ENCODE assay signal across 23 mouse cellular contexts in the genomic region with DNA sequence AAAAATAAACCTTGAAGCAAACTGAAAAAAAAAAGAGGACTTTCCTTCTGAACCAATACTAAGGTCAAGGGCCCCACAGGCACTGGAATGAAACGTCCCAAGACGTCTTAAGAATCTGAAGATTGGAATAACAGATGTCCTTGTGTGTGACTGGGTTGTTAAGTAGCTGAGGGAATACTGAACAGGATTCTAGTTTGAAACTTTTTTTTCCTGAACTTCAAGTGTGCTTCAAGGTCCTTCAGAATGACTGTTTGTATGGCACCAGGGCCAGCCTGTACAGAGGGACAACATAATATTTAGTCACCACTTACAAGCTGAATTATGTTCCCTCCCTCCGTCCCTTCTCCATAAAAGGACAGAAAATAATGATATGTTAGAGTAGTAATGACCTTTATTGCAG. TPM values are rescaled to one million over a fixed set of nuclear protein-coding genes. Genes with fewer than 3 reads are reported as not detected.
A peak's percentile ranks its signal among the peaks of the same experiment; 100 is the strongest.
DNase-seq lines count a peak whose midpoint lies in the region; ATAC-seq and TF ChIP-seq lines count a peak whose summit lies in the region.
"Had no signal": no experiment of that assay in that cellular context is flagged by ENCODE, and none has a peak within 500 bp of the region (broad histone marks: within the 10 kb centered on the region; RNA-seq: fewer than 3 reads in every experiment).

No protein-coding gene starts in this region.

- WGBS in embryonic facial prominence, embryonic 14.5 days = 57% methylated on average over 3 of the region's 3 CpGs
- WGBS in embryonic facial prominence, embryonic 10.5 days = 61% methylated on average over 3 of the region's 3 CpGs
- WGBS in lung, embryonic 14.5 days = 49% methylated on average over 3 of the region's 3 CpGs
- WGBS in lung, adult 2 months = 58% methylated on average over 3 of the region's 3 CpGs
- WGBS in lung, postnatal 0 days = 53% methylated on average over 3 of the region's 3 CpGs
- WGBS in midbrain, embryonic 14.5 days = 78% methylated on average over 3 of the region's 3 CpGs
- WGBS in midbrain, postnatal 0 days = 57% methylated on average over 3 of the region's 3 CpGs

- H3K36me3 ChIP-seq in embryonic facial prominence, embryonic 14.5 days (ENCODE audit: control insufficient read depth, insufficient read depth, low read length) = no peaks in the 10 kb centered on the region
- no peaks in the 10 kb centered on the region for H3K36me3 ChIP-seq in embryonic facial prominence, embryonic 10.5 days (replicated peaks)
- H3K36me3 ChIP-seq in lung, embryonic 14.5 days (ENCODE audit: insufficient read depth) = no peaks in the 10 kb centered on the region
- no peaks in the 10 kb centered on the region for H3K36me3 ChIP-seq in lung, postnatal 0 days (ENCODE audit: insufficient read depth, low read length)
- H3K36me3 ChIP-seq in midbrain, embryonic 14.5 days (ENCODE audit: control insufficient read depth, insufficient read depth, low read length) = no peaks in the 10 kb centered on the region
- H3K36me3 ChIP-seq in midbrain, postnatal 0 days (ENCODE audit: insufficient read depth, low read length) = no peaks in the 10 kb centered on the region
- H3K36me3 ChIP-seq: embryonic facial prominence, embryonic 13.5 days; forebrain, embryonic 15.5 days; heart, embryonic 10.5 days; heart, embryonic 13.5 days; hindbrain, embryonic 12.5 days; hindbrain, embryonic 15.5 days had no signal

- H3K27me3 ChIP-seq in embryonic facial prominence, embryonic 14.5 days (replicated peaks; ENCODE audit: control insufficient read depth, insufficient read depth, low read length) = no peaks in the 10 kb centered on the region
- no peaks in the 10 kb centered on the region for H3K27me3 ChIP-seq in embryonic facial prominence, embryonic 10.5 days (replicated peaks; ENCODE audit: low read depth, poor library complexity, severe bottlenecking)
- no peaks in the 10 kb centered on the region for H3K27me3 ChIP-seq in lung, embryonic 14.5 days (ENCODE audit: insufficient read depth, low read length)
- H3K27me3 ChIP-seq in lung, postnatal 0 days (replicated peaks; ENCODE audit: insufficient read depth, low read length) = no peaks in the 10 kb centered on the region
- H3K27me3 ChIP-seq in midbrain, embryonic 14.5 days (ENCODE audit: control insufficient read depth, insufficient read depth, low read length) = no peaks in the 10 kb centered on the region
- no peaks in the 10 kb centered on the region for H3K27me3 ChIP-seq in midbrain, postnatal 0 days (ENCODE audit: insufficient read depth, low read length)
- H3K27me3 ChIP-seq: embryonic facial prominence, embryonic 13.5 days; forebrain, embryonic 15.5 days; heart, embryonic 13.5 days; hindbrain, embryonic 12.5 days; hindbrain, embryonic 15.5 days had no signal

- peak; percentile 34 for DNase-seq in embryonic facial prominence, embryonic 14.5 days (ENCODE audit: low spot score)
- no peak for DNase-seq in embryonic facial prominence, embryonic 10.5 days (ENCODE audit: low spot score)
- DNase-seq in lung, embryonic 14.5 days = peak; percentile 24
- no peak for DNase-seq in lung, adult 2 months
- DNase-seq in lung, postnatal 0 days (ENCODE audit: low spot score) = peak; percentile 83
- DNase-seq in lung, postnatal 14 days = no peak
- DNase-seq in midbrain, embryonic 14.5 days = peak; percentile 14
- no peak for DNase-seq in midbrain, postnatal 0 days (ENCODE audit: low spot score)
- DNase-seq: adrenal gland, adult 8-10 months; adrenal gland, postnatal 25 days; cerebellum, adult 18-20 months; cerebellum, adult 9-10 months; cerebellum, postnatal 14 days; gastrocnemius, postnatal 25 days; heart, adult 2 months; heart, postnatal 14 days had no signal

- no peaks in the 10 kb centered on the region for H3K9me3 ChIP-seq in embryonic facial prominence, embryonic 14.5 days (ENCODE audit: control insufficient read depth, low read length)
- no peaks in the 10 kb centered on the region for H3K9me3 ChIP-seq in embryonic facial prominence, embryonic 10.5 days
- no peaks in the 10 kb centered on the region for H3K9me3 ChIP-seq in lung, embryonic 14.5 days (ENCODE audit: low read depth, low read length)
- no peaks in the 10 kb centered on the region for H3K9me3 ChIP-seq in lung, postnatal 0 days (ENCODE audit: low read length)
- no peaks in the 10 kb centered on the region for H3K9me3 ChIP-seq in midbrain, embryonic 14.5 days (ENCODE audit: control insufficient read depth, low read length)
- no peaks in the 10 kb centered on the region for H3K9me3 ChIP-seq in midbrain, postnatal 0 days (ENCODE audit: low read length)
- H3K9me3 ChIP-seq: embryonic facial prominence, embryonic 13.5 days; forebrain, embryonic 15.5 days; heart, embryonic 10.5 days; heart, embryonic 13.5 days; hindbrain, embryonic 12.5 days; hindbrain, embryonic 15.5 days had no signal

- H3K4me3 ChIP-seq in embryonic facial prominence, embryonic 14.5 days (ENCODE audit: low read depth, low read length) = no peak overlapping the region
- no peak overlapping the region for H3K4me3 ChIP-seq in embryonic facial prominence, embryonic 10.5 days
- H3K4me3 ChIP-seq in lung, embryonic 14.5 days (ENCODE audit: low read depth, low read length) = no peak overlapping the region
- H3K4me3 ChIP-seq in lung, adult 2 months (replicated peaks; ENCODE audit: extremely low read depth, low read depth, low read length) = no peak overlapping the region
- H3K4me3 ChIP-seq in lung, postnatal 0 days (ENCODE audit: low read depth, low read length) = no peak overlapping the region
- no peak overlapping the region for H3K4me3 ChIP-seq in midbrain, embryonic 14.5 days (replicated peaks; ENCODE audit: low read depth, low read length)
- H3K4me3 ChIP-seq in midbrain, postnatal 0 days (ENCODE audit: low read depth, low read length) = no peak overlapping the region
- H3K4me3 ChIP-seq: embryonic facial prominence, embryonic 13.5 days; forebrain, embryonic 15.5 days; heart, adult 2 months; heart, embryonic 10.5 days; heart, embryonic 13.5 days; hindbrain, embryonic 12.5 days; hindbrain, embryonic 15.5 days had no signal

- H3K4me2 ChIP-seq in embryonic facial prominence, embryonic 14.5 days (ENCODE audit: low read depth, low read length) = no peak overlapping the region
- no peak overlapping the region for H3K4me2 ChIP-seq in lung, embryonic 14.5 days
- no peak overlapping the region for H3K4me2 ChIP-seq in lung, postnatal 0 days (replicated peaks; ENCODE audit: low read depth, low read length)
- H3K4me2 ChIP-seq in midbrain, embryonic 14.5 days (ENCODE audit: low read length) = no peak overlapping the region
- no peak overlapping the region for H3K4me2 ChIP-seq in midbrain, postnatal 0 days (ENCODE audit: low read depth, low read length, poor library complexity, severe bottlenecking)
- H3K4me2 ChIP-seq: embryonic facial prominence, embryonic 13.5 days; forebrain, embryonic 15.5 days; heart, embryonic 13.5 days; hindbrain, embryonic 12.5 days; hindbrain, embryonic 15.5 days had no signal

- no peak overlapping the region for H3K9ac ChIP-seq in embryonic facial prominence, embryonic 14.5 days (ENCODE audit: low read depth, low read length)
- H3K9ac ChIP-seq in lung, embryonic 14.5 days = no peak overlapping the region
- no peak overlapping the region for H3K9ac ChIP-seq in lung, postnatal 0 days (replicated peaks; ENCODE audit: low read depth)
- no peak overlapping the region for H3K9ac ChIP-seq in midbrain, embryonic 14.5 days (replicated peaks; ENCODE audit: low read length)
- H3K9ac ChIP-seq in midbrain, postnatal 0 days (replicated peaks; ENCODE audit: low read length, poor library complexity, severe bottlenecking) = no peak overlapping the region
- H3K9ac ChIP-seq: embryonic facial prominence, embryonic 13.5 days; forebrain, embryonic 15.5 days; heart, embryonic 13.5 days; hindbrain, embryonic 12.5 days; hindbrain, embryonic 15.5 days had no signal

- no peak overlapping the region for H3K27ac ChIP-seq in embryonic facial prominence, embryonic 14.5 days (replicated peaks; ENCODE audit: low read depth, low read length)
- H3K27ac ChIP-seq in embryonic facial prominence, embryonic 10.5 days (replicated peaks) = no peak overlapping the region
- no peak overlapping the region for H3K27ac ChIP-seq in lung, embryonic 14.5 days (ENCODE audit: low read depth)
- H3K27ac ChIP-seq in lung, postnatal 0 days (ENCODE audit: low read length) = no peak overlapping the region
- H3K27ac ChIP-seq in midbrain, embryonic 14.5 days (replicated peaks; ENCODE audit: low read depth, low read length) = no peak overlapping the region
- no peak overlapping the region for H3K27ac ChIP-seq in midbrain, postnatal 0 days (ENCODE audit: low read depth, low read length)
- H3K27ac ChIP-seq: embryonic facial prominence, embryonic 13.5 days; forebrain, embryonic 15.5 days; heart, adult 2 months; heart, embryonic 10.5 days; heart, embryonic 13.5 days; hindbrain, embryonic 12.5 days; hindbrain, embryonic 15.5 days had no signal

- TF ChIP-seq EP300 in lung, postnatal 0 days (IDR thresholded peaks at IDR 0.05) = peak; percentile 78

- ATAC-seq in embryonic facial prominence, embryonic 14.5 days (ENCODE audit: low read depth) = no peak
- ATAC-seq in lung, embryonic 14.5 days (ENCODE audit: insufficient read depth) = no peak
- peak; percentile 94 for ATAC-seq in lung, postnatal 0 days
- no peak for ATAC-seq in midbrain, embryonic 14.5 days (ENCODE audit: low FRiP score, low TSS enrichment)
- ATAC-seq in midbrain, postnatal 0 days (ENCODE audit: low FRiP score) = no peak
- ATAC-seq: activated CD4-positive, CD25-positive, alpha-beta regulatory T cell, adult 4 months; forebrain, embryonic 15.5 days had no signal

- TF ChIP-seq POLR2A in lung, adult 2 months (IDR thresholded peaks at IDR 0.05; ENCODE audit: borderline replicate concordance, extremely low read depth, low read depth, low read length) = no peak

- no peak for TF ChIP-seq CTCF in lung, embryonic 14.5 days (IDR thresholded peaks at IDR 0.05; ENCODE audit: low read depth)
- TF ChIP-seq CTCF in lung, adult 2 months (IDR thresholded peaks at IDR 0.05; ENCODE audit: insufficient read depth, low read length) = no peak
- no peak for TF ChIP-seq CTCF in lung, postnatal 0 days (IDR thresholded peaks at IDR 0.05)
- TF ChIP-seq CTCF in midbrain, postnatal 0 days (IDR thresholded peaks at IDR 0.05) = no peak

- H3K4me1 ChIP-seq in embryonic facial prominence, embryonic 14.5 days (ENCODE audit: control insufficient read depth, insufficient read depth, low read length) = no peaks in the 10 kb centered on the region
- peaks cover 2% of the 10 kb centered on the region; the same call in 1 of the 2 replicates for H3K4me1 ChIP-seq in embryonic facial prominence, embryonic 10.5 days
- H3K4me1 ChIP-seq in lung, embryonic 14.5 days (ENCODE audit: insufficient read depth) = no peaks in the 10 kb centered on the region
- H3K4me1 ChIP-seq in lung, adult 2 months (ENCODE audit: control insufficient read depth, insufficient read depth, low read length) = no peaks in the 10 kb centered on the region
- H3K4me1 ChIP-seq in lung, postnatal 0 days (ENCODE audit: insufficient read depth, low read depth, low read length) = no peaks in the 10 kb centered on the region
- H3K4me1 ChIP-seq in midbrain, embryonic 14.5 days (ENCODE audit: control insufficient read depth, insufficient read depth, low read length) = no peaks in the 10 kb centered on the region
- no peaks in the 10 kb centered on the region for H3K4me1 ChIP-seq in midbrain, postnatal 0 days (ENCODE audit: insufficient read depth, low read length)
- H3K4me1 ChIP-seq: embryonic facial prominence, embryonic 13.5 days; forebrain, embryonic 15.5 days; heart, embryonic 10.5 days; heart, embryonic 13.5 days; hindbrain, embryonic 12.5 days; hindbrain, embryonic 15.5 days had no signal

RNA-seq across cellular contexts. Expression of gene Acsl3, which starts 23.1 kb away (rescaled TPM):
- 71.3 and 76.9 TPM in 2 replicates for polyA plus RNA-seq in embryonic facial prominence, embryonic 14.5 days (2014; fragmentation: Nextera tagmentation; extraction: Ambion mirVana)
- 83.9 and 84.3 TPM in 2 replicates for polyA plus RNA-seq in embryonic facial prominence, embryonic 10.5 days (2016; fragmentation: Nextera tagmentation; extraction: Ambion mirVana)
- 54.8 and 61.2 TPM in 2 replicates for polyA plus RNA-seq in lung, embryonic 14.5 days (2014; fragmentation: Nextera tagmentation; extraction: Ambion mirVana)
- polyA plus RNA-seq in lung, adult 2 months (2012; rRNA removed) = 4.1 and 6.6 TPM in 2 replicates
- polyA plus RNA-seq in lung, postnatal 0 days (2015; fragmentation: Nextera tagmentation; extraction: Ambion mirVana) = 22.7 and 23.3 TPM in 2 replicates
- 61.3 and 105 TPM in 2 replicates for polyA plus RNA-seq in midbrain, embryonic 14.5 days (2014; fragmentation: Nextera tagmentation; extraction: Ambion mirVana)
- 104 and 108 TPM in 2 replicates for total RNA-seq in midbrain, postnatal 0 days (2014; rRNA removed)
- polyA plus RNA-seq in midbrain, postnatal 0 days (2015; fragmentation: Nextera tagmentation; extraction: Ambion mirVana) = 87.5 and 89.2 TPM in 2 replicates

RNA-seq across cellular contexts. Expression of gene Utp14b, which starts 23.4 kb away (rescaled TPM):
- polyA plus RNA-seq in embryonic facial prominence, embryonic 14.5 days (2014; fragmentation: Nextera tagmentation; extraction: Ambion mirVana) = 3.7 and 4.8 TPM in 2 replicates
- 4.5 and 4.8 TPM in 2 replicates for polyA plus RNA-seq in embryonic facial prominence, embryonic 10.5 days (2016; fragmentation: Nextera tagmentation; extraction: Ambion mirVana)
- polyA plus RNA-seq in lung, embryonic 14.5 days (2014; fragmentation: Nextera tagmentation; extraction: Ambion mirVana) = 4.9 and 5.5 TPM in 2 replicates
- 0.51 and 0.83 TPM in 2 replicates for polyA plus RNA-seq in lung, adult 2 months (2012; rRNA removed)
- 0.96 and 0.97 TPM in 2 replicates for polyA plus RNA-seq in lung, postnatal 0 days (2015; fragmentation: Nextera tagmentation; extraction: Ambion mirVana)
- 3.8 and 4.5 TPM in 2 replicates for polyA plus RNA-seq in midbrain, embryonic 14.5 days (2014; fragmentation: Nextera tagmentation; extraction: Ambion mirVana)
- 6.7 and 8.8 TPM in 2 replicates for total RNA-seq in midbrain, postnatal 0 days (2014; rRNA removed)
- polyA plus RNA-seq in midbrain, postnatal 0 days (2015; fragmentation: Nextera tagmentation; extraction: Ambion mirVana) = 1.8 and 2.4 TPM in 2 replicates

Comparison
In these comparisons a context has a peak if more than half of its experiments do, and no peak if none do; other contexts are left out.
1. DNase-seq: peak in embryonic facial prominence, embryonic 14.5 days (single experiment), lung, embryonic 14.5 days (single experiment), lung, postnatal 0 days (single experiment) and midbrain, embryonic 14.5 days (single experiment); none in embryonic facial prominence, embryonic 10.5 days (single experiment), lung, adult 2 months (single experiment), lung, postnatal 14 days (single experiment) and midbrain, postnatal 0 days (single experiment).